21 mouse cellular contexts compared by ENCODE assay signal in genomic region chr14:18485526-18485925, GRCm38 (mm10).
"Had no signal": no experiment of that assay in that cellular context is flagged by ENCODE, and none has a peak within 500 bp of the region (broad histone marks: within the 10 kb centered on the region; RNA-seq: fewer than 3 reads in every experiment).

No protein-coding gene starts in this region.

- H3K4me3 ChIP-seq: gastrocnemius, adult 2 months; heart, embryonic 10.5 days; heart, embryonic 12.5 days; hindbrain, embryonic 13.5 days; hindbrain, embryonic 15.5 days; limb, embryonic 13.5 days; limb, embryonic 15.5 days; liver, embryonic 12.5 days had no signal

- ATAC-seq: hindbrain, postnatal 0 days; intestine, embryonic 16.5 days; liver, embryonic 12.5 days had no signal

- H3K27ac ChIP-seq: gastrocnemius, adult 2 months; heart, embryonic 10.5 days; hindbrain, embryonic 13.5 days; hindbrain, embryonic 15.5 days; hindbrain, postnatal 0 days; limb, embryonic 13.5 days; limb, embryonic 15.5 days; liver, embryonic 12.5 days; liver, embryonic 14.5 days had no signal

- DNase-seq: gastrocnemius, adult 2 months; gastrocnemius, postnatal 10 days; heart, postnatal 36 days; kidney, adult 11 months; kidney, adult 2 months; kidney, postnatal 10 days; kidney, postnatal 25 days; kidney, postnatal 4 days; layer of hippocampus, adult 9-11 months; layer of hippocampus, postnatal 36 days; left cerebral cortex, postnatal 4 days had no signal
